Mouse (Mus musculus) embryonic facial prominence, embryonic 13.5 days (tissue): Measurements from ENCODE around the gene Dnajc5. TPM values are rescaled to one million over a fixed set of nuclear protein-coding genes. Genes with fewer than 3 reads are reported as not detected.
A peak's percentile ranks its signal among the peaks of the same experiment; 100 is the strongest.

Experiments
- ATAC-seq: fragments of 200-750 bp; cut with Nextera tagmentation; 2 replicates; pipeline ENCODE4 v1.8.0; 2017; ENCODE audit warnings: low read depth; ENCODE audit not compliant: insufficient number of reproducible peaks, insufficient read depth, low FRiP score, low TSS enrichment
- H3K27ac ChIP-seq: fragments of 300-500 bp; sonication (generic); 2 replicates; pipeline ENCODE4 v1.5.1; 2015; ENCODE audit warnings: moderate library complexity, mild to moderate bottlenecking, inconsistent platforms
- H3K27me3 ChIP-seq: fragments of 300-500 bp; sonication (generic); 2 replicates; pipeline ENCODE4 v1.6.1; 2015; ENCODE audit warnings: mild to moderate bottlenecking, inconsistent platforms
- H3K36me3 ChIP-seq: fragments of 300-500 bp; sonication (generic); 2 replicates; pipeline ENCODE4 v1.6.1; 2015; ENCODE audit warnings: mild to moderate bottlenecking, inconsistent platforms
- H3K4me1 ChIP-seq: fragments of 300-500 bp; sonication (generic); 2 replicates; pipeline ENCODE4 v1.6.1; 2015; ENCODE audit warnings: inconsistent platforms
- H3K4me2 ChIP-seq: fragments of 300-500 bp; sonication (generic); 2 replicates; pipeline ENCODE4 v1.6.1; 2015; ENCODE audit warnings: moderate library complexity, mild to moderate bottlenecking, inconsistent platforms
- H3K4me3 ChIP-seq: fragments of 300-500 bp; sonication (generic); 2 replicates; pipeline ENCODE4 v1.5.1; 2015; ENCODE audit warnings: mild to moderate bottlenecking, inconsistent platforms
- H3K9ac ChIP-seq: fragments of 300-500 bp; sonication (generic); 2 replicates; pipeline ENCODE4 v1.6.1; 2015; ENCODE audit warnings: mild to moderate bottlenecking, inconsistent platforms
- H3K9me3 ChIP-seq: fragments of 300-500 bp; sonication (generic); 2 replicates; pipeline ENCODE4 v1.6.1; 2016; ENCODE audit warnings: inconsistent platforms
- WGBS: fragments of 180-500 bp; shearing (Covaris S2); methylation state at CpG from one replicate; pipeline ENCODE4 v1.1.7; 2015; ENCODE audit warnings: mixed read lengths; 5-methylcytosine and 5-hydroxymethylcytosine counted together
- polyA plus RNA-seq: library from polyadenylated mRNA; unstranded; fragments of >200 nt; fragmentation: Nextera tagmentation; extraction: Ambion mirVana; gene quantifications from 2 replicates; pipeline ENCODE4 v1.2.1, GENCODE M21; 2015

Dnajc5 gene
- polyA plus RNA-seq, 1 experiment from 2014 or later = 97.2 TPM

DNA sequence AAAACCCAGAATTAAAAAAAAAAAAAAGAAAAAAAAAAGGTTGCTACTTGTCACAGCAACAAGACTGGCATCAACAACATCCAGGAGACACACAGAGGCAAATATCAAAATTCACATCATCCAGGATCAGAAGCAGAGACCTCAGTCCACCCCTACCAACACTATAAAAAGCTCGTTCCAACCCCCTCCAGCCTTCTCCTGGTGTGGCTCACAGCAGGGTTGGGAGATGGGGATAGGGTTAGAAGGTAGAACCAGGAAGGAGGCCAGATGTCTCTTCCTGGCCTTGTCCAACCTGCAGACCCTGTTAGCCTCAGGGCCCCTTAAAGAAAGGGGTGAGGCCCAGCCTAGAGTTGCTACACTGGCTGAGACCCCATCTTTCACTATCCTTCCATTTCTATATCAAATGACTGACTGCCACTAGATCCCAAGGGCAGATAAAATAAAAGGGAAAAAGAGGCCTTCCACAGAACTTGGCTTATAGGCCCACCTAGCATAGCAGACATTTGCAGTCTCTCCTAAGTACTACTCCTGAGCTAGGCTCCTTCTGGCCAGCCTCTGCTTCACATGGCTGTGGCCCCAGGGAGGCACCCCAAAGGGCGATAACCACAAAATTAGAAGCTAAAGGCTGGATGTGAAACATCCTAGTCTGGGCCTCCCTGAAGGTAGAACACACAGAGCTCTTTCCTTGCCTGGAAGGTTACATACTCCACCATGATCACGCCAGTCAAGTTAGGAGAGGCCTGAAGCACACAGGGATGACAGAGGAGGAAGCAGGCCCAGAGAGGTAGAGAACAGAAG, 63.4 kb downstream of the Dnajc5 start:
- no peaks in the 10 kb centered on the region for H3K27me3 ChIP-seq
- no peak overlapping the region for H3K4me2 ChIP-seq
- ATAC-seq = no peak
- no peak overlapping the region for H3K9ac ChIP-seq
- peaks cover 58% of the 10 kb centered on the region for H3K36me3 ChIP-seq
- H3K9me3 ChIP-seq = no peaks in the 10 kb centered on the region
- WGBS = 88% methylated on average over 3 of the region's 3 CpGs
- H3K4me3 ChIP-seq = no peak overlapping the region
- no peak overlapping the region for H3K27ac ChIP-seq
- peaks cover 26% of the 10 kb centered on the region for H3K4me1 ChIP-seq

DNA sequence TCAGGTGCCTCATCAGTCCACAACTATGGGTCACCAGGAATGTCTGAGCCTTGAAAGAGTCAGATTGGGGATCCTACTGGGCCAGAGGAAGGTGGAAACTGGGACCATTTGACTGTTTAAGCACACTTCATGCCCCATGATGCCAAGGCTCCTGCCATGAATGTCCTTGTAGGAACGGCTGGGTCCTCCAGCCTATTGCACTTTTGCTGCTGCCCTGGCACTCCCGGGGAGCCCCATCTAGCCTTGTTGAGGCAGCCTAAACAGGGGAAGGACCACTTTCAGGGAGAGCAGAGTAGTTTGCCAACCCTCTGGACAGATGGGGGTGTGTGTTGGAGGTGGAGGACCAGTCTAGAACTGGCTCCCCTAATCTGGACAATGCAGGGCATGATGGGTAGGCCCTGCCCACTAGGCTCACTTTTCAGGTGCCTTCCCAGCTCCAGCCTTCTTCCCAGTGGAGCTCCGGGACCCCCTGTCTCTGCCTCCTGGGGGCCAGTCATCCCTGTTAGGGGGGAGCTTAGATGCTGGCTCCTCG, 64.2 kb downstream of the Dnajc5 start, which contains the start of gene Uckl1:
Uckl1 (minus strand) TSS at position 482 of the 532 bp plus-strand sequence.
- Histone ChIP-seq H3K36me3 (peaks cover 66% of the 10 kb centered on the region), H3K4me2 (no peak within 1 kb of the TSS), H3K4me3 (no peak within 1 kb of the TSS), H3K9me3 (no peaks in the 10 kb centered on the region), H3K27ac (no peak within 1 kb of the TSS), H3K4me1 (peaks cover 18% of the 10 kb centered on the region), H3K9ac (peak within 1 kb of the TSS; percentile 17; the same call in 1 of the 2 replicates), H3K27me3 (no peaks in the 10 kb centered on the region)
- ATAC-seq = no peak
- 93% methylated on average over 4 of the region's 4 CpGs for WGBS

DNA sequence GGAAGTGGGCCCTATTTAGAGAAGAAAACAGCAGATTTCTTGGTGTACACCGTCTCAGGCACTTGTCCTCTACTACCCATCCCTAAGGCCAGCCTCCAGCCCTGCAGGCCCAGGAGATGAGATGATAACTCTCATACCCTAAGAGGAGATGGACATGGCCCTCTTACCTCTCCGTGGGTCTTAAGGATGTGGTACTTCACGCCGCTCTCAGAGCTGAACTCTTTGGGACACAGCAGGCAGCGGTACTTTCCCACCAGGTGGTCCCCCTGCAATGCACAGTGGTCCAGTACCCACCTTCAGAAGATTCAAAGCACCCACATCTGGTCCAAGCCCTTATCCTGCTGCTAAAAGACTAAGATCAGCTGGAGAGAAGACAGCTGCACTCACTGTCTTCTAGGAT, 65.2 kb downstream of the Dnajc5 start:
- Histone ChIP-seq H3K4me3 (no peak overlapping the region), H3K36me3 (peaks cover 76% of the 10 kb centered on the region), H3K27ac (no peak overlapping the region), H3K27me3 (no peaks in the 10 kb centered on the region), H3K4me1 (peaks cover 8% of the 10 kb centered on the region), H3K9me3 (no peaks in the 10 kb centered on the region), H3K4me2 (no peak overlapping the region), H3K9ac (no peak overlapping the region)
- no peak for ATAC-seq
- WGBS = 91% methylated on average over 5 of the region's 5 CpGs

DNA sequence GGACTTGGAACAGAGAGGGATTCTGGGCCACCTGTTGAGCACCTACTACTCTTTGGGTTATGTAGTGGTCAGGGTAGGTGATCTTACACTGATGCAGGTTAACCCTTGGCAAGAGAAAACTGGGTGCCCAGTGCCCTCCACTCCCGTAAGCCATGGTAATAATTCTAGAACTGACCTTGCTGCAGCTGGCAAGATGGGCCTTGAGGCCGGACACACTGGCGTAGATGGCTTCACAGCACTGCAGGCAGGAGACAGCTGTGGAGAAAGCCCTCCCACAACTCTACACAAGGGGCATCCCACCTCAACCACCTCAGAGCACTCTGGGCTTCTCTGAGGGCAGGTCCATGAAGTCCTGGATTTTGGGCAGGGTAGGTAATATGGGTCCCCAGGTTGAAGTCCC, 65.8 kb downstream of the Dnajc5 start:
- H3K27ac ChIP-seq = no peak overlapping the region
- ATAC-seq = no peak
- H3K4me3 ChIP-seq = no peak overlapping the region
- H3K9me3 ChIP-seq = no peaks in the 10 kb centered on the region
- H3K36me3 ChIP-seq = peaks cover 76% of the 10 kb centered on the region
- H3K4me2 ChIP-seq = no peak overlapping the region
- peaks cover 9% of the 10 kb centered on the region for H3K4me1 ChIP-seq
- no peak overlapping the region for H3K9ac ChIP-seq
- 93% methylated on average over 3 of the region's 3 CpGs for WGBS
- H3K27me3 ChIP-seq = no peaks in the 10 kb centered on the region

DNA sequence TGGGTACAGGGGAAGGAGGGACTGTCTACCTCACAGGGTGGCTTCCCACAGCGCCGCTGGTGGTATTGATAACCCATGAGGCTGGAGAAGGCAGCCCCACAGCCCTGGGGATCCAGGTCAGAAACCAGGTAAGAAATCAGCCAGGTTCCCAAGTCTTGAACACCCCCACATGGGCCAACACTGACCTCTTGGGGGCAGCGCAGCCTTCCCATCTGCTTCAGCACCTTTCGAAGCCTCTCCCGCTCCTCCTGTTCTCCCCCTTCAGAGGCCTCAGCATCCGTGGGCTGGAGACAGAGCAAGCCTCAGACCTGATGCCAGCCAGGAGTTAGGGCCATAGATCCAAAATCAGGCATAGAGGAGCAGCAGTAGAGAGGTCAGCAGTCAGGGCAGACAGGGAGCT, 67.5 kb downstream of the Dnajc5 start:
- Histone ChIP-seq H3K27me3 (no peaks in the 10 kb centered on the region), H3K4me2 (no peak overlapping the region), H3K36me3 (peaks cover 75% of the 10 kb centered on the region), H3K4me3 (no peak overlapping the region), H3K27ac (no peak overlapping the region), H3K9ac (no peak overlapping the region), H3K4me1 (peaks cover 12% of the 10 kb centered on the region), H3K9me3 (no peaks in the 10 kb centered on the region)
- 82% methylated on average over 6 of the region's 6 CpGs for WGBS
- ATAC-seq = no peak

DNA sequence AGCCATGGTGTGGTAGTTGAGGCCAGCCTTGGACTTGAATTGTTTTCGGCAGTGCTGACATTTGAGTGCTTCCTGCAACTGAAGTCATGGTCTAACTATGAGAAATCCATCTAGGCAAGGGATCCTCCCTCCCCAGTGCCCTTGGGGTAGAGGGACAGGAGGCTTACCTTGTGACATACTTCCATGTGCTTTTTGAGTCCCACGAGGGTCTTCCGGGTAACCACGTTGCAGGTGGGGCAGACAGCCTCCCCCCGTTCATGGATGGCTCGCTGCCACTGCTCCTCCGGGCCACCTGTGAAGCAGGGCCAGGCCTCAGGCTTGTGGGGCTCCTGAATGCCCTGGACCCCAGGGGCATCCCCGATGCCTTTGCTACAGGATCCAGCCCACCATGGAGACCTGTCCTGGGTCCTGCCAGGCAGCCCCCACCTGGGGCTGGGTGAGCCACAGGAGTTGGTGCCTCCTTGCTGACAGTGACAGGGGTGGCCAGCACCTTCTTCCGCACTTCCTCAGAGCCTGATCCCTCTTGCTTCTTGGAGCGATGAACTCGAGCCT, 68.0 kb downstream of the Dnajc5 start:
- 85% methylated on average over 11 of the region's 11 CpGs for WGBS
- peaks cover 71% of the 10 kb centered on the region for H3K36me3 ChIP-seq
- H3K9me3 ChIP-seq = no peaks in the 10 kb centered on the region
- ATAC-seq = no peak
- no peak overlapping the region for H3K4me2 ChIP-seq
- H3K27me3 ChIP-seq = no peaks in the 10 kb centered on the region
- peak overlapping the region; percentile 33; the same call in 1 of the 2 replicates for H3K9ac ChIP-seq
- no peak overlapping the region for H3K4me3 ChIP-seq
- H3K27ac ChIP-seq = no peak overlapping the region
- H3K4me1 ChIP-seq = peaks cover 17% of the 10 kb centered on the region

DNA sequence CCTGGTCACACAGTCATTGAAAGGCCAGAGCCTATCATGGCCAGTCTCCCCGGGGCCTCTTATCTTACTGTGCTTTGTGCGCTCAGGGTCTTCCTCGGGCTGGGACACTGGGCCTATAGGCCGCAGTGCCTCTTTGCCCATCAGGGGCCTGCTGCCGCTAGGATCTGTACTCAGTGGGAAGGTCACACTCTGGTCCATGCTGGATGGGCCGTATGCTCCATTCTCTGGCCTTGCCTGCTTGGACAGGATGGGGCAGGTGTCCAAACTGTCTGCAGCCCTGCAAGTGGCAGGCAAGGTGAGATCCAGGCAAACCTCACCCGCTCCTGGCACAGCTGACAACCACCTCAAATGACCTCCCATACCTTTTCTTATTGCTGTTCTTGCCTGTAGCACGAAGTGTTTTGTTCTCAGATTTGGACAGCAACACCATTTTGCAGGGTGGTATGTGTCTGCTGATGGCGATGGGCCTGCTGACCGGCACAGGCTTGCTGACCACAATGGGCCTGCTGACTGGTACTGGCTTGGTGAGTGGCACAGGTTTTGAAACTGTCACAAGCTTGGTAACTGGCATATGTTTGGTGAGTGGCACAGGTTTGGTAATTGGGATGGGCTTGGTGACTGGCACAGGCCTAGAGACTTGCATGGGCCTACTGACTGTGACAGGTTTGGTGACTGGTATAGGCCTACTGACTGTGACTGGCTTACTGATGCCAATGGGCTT, 68.9 kb downstream of the Dnajc5 start:
- ATAC-seq = no peak
- Histone ChIP-seq H3K4me2 (no peak overlapping the region), H3K4me3 (no peak overlapping the region), H3K27ac (no peak overlapping the region), H3K9me3 (no peaks in the 10 kb centered on the region), H3K4me1 (peaks cover 18% of the 10 kb centered on the region), H3K27me3 (no peaks in the 10 kb centered on the region), H3K36me3 (peaks cover 63% of the 10 kb centered on the region), H3K9ac (0 out of 2 replicates have a peak overlapping the region, but pooled peaks have one; percentile 6)
- 95% methylated on average over 10 of the region's 10 CpGs for WGBS

DNA sequence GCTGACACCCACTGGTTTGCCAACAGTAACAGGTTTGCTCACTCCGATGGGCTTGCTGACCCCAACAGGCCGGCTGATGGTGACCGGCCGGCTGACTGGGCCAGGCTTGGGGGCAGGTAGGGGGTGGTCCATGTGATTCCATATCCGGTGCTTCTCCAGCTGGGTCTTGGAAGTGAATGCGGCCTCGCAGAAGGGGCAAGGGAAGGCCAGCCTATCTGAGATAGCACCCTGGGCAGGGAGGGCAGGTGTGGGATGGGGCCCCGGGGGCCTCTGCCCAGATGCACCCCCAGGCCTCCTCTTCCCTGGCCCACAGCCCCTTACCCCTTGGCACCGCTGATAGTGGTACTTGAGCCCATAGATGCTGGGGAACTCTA, 69.4 kb downstream of the Dnajc5 start:
- Histone ChIP-seq H3K9ac (no peak overlapping the region), H3K27ac (no peak overlapping the region), H3K4me2 (no peak overlapping the region), H3K27me3 (no peaks in the 10 kb centered on the region), H3K9me3 (no peaks in the 10 kb centered on the region), H3K36me3 (peaks cover 57% of the 10 kb centered on the region), H3K4me3 (no peak overlapping the region), H3K4me1 (peaks cover 18% of the 10 kb centered on the region)
- ATAC-seq = no peak
- WGBS = 95% methylated on average over 9 of the region's 9 CpGs

DNA sequence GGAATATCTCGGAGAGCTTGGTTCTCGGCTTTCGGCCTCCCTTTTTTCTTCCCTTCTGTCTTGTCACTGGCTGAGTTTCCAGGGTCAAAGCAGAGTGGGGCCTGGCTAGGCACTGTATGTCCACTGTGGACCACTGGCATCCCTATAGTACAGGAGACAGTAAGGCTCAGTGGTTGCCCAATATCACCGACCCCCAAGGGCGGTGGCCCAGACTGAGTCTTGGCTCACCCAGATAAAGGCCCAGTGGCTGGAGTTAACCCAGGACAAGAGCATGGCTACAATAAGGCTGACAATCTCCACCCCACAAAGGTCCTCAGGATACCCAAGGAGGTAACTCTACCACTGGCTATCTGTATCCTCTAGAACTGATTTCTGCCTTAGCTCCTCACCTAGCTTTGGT, 70.2 kb downstream of the Dnajc5 start:
- WGBS = 92% methylated on average over 5 of the region's 5 CpGs

DNA sequence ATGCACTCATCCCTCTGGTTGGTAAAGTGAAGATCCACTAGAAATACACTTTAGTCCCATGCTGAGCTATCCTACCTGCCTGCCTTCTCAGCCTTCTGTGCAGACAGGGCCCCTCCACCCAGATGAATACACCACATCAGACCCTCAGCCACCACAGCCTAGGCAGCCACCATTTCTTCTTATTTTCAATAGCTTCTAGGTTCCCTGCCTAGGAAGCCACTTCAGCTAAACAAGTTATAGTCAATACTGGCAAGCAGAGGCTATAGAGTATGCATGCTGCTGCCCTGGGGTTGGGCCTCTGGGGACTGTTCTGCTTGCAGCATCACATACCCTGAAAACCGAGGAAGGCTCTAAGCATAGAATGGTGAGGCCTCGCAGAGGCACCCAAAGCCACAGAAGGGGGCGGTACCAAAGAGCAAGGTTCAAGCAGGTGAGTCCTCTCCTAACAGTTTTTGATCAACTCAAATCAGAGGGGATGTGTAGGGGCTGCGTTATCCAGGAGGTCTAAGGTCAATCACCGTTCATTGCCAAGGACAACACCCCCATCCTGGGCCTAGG, 71.3 kb downstream of the Dnajc5 start, which contains the start of gene Prpf6:
Prpf6 (plus strand) TSS at position 341 of the 558 bp plus-strand sequence.
- 0 out of 2 replicates have a peak, but pooled peaks have one; percentile 5 for ATAC-seq
- Histone ChIP-seq H3K4me3 (peak within 1 kb of the TSS; percentile 97), H3K9me3 (no peaks in the 10 kb centered on the region), H3K27ac (peak within 1 kb of the TSS; percentile 84), H3K36me3 (peaks cover 38% of the 10 kb centered on the region), H3K4me2 (peak within 1 kb of the TSS; percentile 88), H3K27me3 (no peaks in the 10 kb centered on the region), H3K4me1 (peaks cover 18% of the 10 kb centered on the region), H3K9ac (peak within 1 kb of the TSS; percentile 96)
- WGBS = 9% methylated on average over 5 of the region's 5 CpGs

More for the DNA sequence above, 70.2 kb downstream of the Dnajc5 start:
- Histone ChIP-seq H3K4me3 (no peak overlapping the region), H3K9ac (0 out of 2 replicates have a peak overlapping the region, but pooled peaks have one; percentile 96), H3K4me2 (peak overlapping the region; percentile 88; the same call in 1 of the 2 replicates), H3K27me3 (no peaks in the 10 kb centered on the region), H3K36me3 (peaks cover 50% of the 10 kb centered on the region), H3K4me1 (peaks cover 18% of the 10 kb centered on the region), H3K9me3 (no peaks in the 10 kb centered on the region), H3K27ac (no peak overlapping the region)
- no peak for ATAC-seq
